Mouse (Mus musculus): ENCODE measurements around the gene Znrf2.
A peak's percentile ranks its signal among the peaks of the same experiment; 100 is the strongest.
"Not testable (repeated sequence)": the region's sequence is repeated elsewhere in the genome, so short reads cannot be mapped to it uniquely, and the experiment has no call there.

Znrf2 gene

GRCm38 (mm10) chr6:54851778-54852177 lies 35.1 kb downstream of the Znrf2 start:
- DNase-seq: no peak

GRCm38 (mm10) chr6:54852669-54853068 lies 36.0 kb downstream of the Znrf2 start:
- no peak for DNase-seq

- DNase-seq: no peak
These were observed 38.1 kb downstream of the Znrf2 start for GRCm38 (mm10) chr6:54854859-54855258.

DNA sequence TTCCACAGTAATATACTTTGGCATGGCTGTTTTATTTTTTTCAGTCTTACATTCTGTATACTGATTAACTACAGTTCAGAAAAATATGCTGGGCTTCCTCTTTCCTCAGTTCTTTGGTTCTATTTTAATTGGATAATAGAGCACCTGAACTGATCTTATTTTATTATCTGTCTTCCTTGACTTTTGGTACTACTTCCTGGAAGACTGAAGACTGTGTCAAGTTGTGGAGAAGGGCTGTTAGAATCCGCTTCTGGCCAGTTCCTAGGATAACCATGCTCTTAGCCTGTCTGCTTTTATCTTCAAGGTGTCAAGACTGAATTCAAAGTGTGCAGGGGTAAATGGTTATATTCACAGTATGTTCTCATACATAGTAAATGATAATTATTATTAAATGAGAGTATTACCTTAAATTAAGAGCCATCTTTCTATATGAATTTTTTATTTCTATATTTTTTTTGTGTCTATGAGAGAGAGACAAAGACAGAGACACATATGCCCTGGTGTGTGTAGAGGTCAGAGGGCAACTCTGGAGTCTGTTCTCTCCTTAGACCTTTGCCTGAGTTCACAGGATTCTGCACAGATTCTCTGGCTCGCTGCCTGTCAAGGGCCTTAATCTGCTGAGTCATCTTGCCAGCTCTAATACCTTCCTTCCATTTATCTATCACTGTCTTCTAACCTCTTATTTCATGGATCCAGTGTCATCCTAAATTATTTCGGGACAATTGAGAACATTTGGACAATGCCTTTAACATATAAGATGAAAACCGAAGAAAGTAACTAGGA lies 39.3 kb downstream of the Znrf2 start:
- DNase-seq: peak in 1 of 2 experiments; percentile 8

- DNase-seq: not testable (repeated sequence)
These were observed 42.4 kb downstream of the Znrf2 start for GRCm38 (mm10) chr6:54859159-54859558.

GRCm38 (mm10) chr6:54860180-54860579 lies 43.5 kb downstream of the Znrf2 start:
- no peak for DNase-seq

DNA sequence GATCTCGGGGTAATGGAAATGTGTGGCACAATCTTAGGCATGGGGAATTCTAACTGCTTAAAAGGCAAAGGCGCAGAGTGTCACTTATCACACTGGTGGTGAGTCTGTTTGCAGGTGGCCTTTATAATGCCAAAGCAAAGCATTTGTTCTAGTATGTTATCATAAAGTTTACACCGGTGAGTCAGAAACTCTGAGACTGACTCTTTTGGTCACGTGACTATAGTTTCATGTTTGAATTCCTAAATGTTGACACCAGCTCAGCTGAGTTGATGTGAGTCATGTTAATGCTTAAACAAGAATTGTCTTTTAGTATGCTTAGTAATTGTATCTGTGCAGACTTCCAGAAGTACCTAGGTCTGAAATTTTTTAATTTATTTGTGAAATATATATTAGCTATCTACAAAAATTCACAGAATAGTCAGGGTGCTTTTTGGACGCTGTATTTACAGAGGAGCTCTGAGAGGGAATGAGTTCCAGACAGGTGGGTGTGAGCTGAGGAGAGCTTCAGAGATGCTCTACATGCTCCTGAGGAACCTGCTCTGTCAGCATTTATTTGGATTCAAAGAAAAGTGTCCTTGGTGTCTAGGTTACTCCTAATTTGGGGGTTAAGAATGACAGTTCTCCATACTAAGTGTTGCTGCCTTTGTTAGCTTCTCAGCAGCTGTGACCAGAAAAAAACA lies 50.2 kb downstream of the Znrf2 start:
- DNase-seq: no peak

DNA sequence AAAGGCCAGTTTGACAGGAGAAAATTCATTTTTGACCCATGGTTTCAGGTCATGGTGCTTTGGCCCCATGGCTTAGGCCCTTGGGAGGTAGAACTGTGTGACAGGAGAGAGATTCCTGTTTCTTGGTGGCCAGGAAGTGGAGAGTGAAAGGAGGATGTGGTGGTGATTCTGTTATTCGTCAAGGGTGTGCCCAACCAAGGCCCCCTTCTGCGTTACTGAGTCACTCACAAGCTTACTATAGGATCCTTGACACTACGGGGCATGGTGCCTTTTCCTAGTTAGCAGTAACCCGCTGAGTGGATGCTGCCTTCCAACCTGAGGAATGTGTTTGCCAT lies 50.7 kb downstream of the Znrf2 start:
- DNase-seq: no peak

DNA sequence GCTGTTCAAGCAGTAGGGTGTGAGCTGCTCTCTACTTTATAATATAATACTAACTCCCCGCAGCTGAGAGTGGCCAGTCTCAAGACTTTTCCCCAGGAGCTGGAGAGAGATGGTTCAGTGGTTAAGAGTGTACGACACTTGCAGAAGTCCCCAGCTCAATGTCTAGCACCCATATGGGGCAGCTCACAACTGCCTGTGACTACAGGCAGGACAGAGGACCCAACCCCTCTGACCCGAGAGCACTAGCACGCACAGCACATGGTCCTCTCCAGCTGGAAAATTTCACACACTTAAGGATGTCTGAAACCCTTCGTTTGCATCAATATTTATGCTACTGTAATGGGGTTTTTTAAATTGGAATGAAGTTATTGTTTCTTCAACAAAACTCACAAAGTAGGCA lies 56.3 kb downstream of the Znrf2 start:
- DNase-seq: no peak

- DNase-seq: no peak
These were observed 60.1 kb downstream of the Znrf2 start for GRCm38 (mm10) chr6:54876782-54877181.

DNA sequence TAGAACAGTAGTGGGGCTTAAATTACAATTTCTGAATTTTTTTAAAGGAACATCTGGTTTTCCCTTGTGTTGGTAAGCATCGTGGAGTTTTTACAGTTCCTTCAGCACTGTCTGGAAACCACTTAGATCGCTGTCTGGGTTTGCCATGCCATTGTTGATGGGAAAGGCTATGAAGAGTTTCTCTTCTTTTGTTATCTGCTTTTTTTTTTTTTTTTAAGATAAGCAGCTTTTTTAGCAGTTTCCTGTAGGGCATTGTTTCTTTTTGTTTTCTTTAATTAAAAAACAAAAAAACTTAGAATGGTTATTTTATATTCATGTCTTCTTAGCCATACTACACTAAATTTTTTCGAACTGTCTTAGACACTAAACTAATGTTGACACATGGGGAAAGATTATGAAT lies 60.9 kb downstream of the Znrf2 start:
- no peak for DNase-seq

DNA sequence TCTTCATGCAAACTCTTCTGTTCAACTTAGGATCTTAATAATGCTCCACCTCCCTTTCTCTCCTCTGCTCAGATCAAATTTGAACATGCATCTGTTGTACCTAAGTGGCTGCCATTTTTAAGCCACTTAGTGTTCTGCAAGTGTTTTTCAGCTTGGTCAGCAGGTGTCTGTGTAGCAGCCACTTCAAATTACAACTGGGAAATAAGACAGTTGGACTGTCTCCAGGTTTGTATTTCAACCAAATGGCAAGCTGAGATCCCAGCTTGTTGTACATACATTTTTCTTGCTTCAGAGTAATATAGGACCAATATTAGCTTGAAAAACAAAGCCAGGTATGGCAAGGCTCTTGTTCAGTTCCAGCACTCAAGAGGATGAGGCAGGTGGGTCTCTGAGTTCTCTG lies 61.8 kb downstream of the Znrf2 start:
- DNase-seq: no peak

DNA sequence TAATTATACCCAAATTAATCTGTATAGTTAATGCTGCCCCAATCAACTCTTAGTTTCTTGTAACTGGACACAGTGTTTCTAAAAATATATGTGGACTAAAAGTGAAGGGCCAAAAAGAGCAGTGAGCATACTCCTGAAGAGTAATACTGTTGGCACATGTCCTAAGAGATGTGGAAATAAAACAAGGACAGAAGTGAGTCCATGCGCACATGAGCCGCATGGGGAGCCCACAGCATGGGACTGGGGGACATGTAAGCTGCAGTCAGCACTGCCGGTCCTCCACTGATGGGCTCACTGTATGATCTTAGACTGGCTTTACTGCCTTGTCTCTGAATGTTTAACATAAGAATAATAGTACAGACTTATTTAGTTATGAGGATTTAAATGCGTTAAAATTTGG lies 63.4 kb downstream of the Znrf2 start:
- DNase-seq: no peak

- no peak for DNase-seq
These were observed 66.7 kb downstream of the Znrf2 start for GRCm38 (mm10) chr6:54883424-54883823.

DNA sequence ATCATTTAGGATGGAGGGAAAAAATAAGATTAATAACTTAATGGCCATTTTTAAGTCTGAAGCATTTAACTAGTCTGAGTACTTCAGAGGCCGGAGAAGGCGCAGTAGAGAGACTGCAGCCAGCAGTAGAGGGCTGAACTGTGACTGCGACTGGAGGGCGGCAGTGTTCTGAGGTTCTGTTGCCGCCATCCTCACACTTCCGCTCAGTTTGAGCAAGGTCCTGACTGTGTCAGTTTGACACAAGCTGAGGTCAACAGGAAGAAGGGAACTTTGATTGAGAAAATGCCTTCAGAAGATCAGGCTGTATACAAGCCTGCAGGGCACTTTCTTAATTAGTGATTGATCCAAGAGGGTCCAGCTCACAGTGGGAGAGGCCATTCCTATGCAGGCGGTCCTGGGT lies 69.5 kb downstream of the Znrf2 start:
- no peak for DNase-seq

DNA sequence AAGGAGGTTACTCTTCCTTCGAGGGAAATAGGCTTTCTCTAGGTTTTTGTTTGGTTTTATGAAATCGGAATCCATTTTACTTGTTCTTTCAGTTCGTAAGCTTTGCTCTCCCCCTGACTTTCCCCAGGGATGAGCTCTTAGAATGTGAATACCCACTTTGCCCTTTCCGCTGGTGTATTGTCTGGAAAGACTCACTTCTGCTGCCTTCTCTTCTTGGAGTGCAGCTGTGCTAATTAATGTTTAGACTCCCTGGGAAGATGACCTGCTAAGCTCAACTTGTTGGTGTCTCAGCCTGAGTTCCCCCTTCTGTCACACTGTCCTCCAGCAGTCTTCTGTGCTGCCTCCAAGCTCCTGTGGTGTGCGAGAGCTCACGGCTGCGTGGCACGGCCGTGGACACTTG lies 73.5 kb downstream of the Znrf2 start:
- DNase-seq: no peak

GRCm38 (mm10) chr6:54891384-54891783 lies 74.7 kb downstream of the Znrf2 start:
- DNase-seq: no peak

GRCm38 (mm10) chr6:54900256-54900655 lies 83.5 kb downstream of the Znrf2 start:
- DNase-seq: no peak

GRCm38 (mm10) chr6:54902547-54902946 lies 85.8 kb downstream of the Znrf2 start:
- no peak for DNase-seq

- no peak for DNase-seq
These were observed 89.6 kb downstream of the Znrf2 start for GRCm38 (mm10) chr6:54906053-54907040.

- no peak for DNase-seq
These were observed 98.3 kb downstream of the Znrf2 start for GRCm38 (mm10) chr6:54914977-54915376.

- DNase-seq: no peak
These were observed 99.4 kb downstream of the Znrf2 start for GRCm38 (mm10) chr6:54916163-54916562.

GRCm38 (mm10) chr6:54916941-54917340 lies 100.2 kb downstream of the Znrf2 start:
- no peak for DNase-seq
